Mouse (Mus musculus) CH12.LX (cell line): ENCODE measurements around the gene Tex14.

Experiments
- MYC ChIP-seq: IDR thresholded peaks from 2 replicates; pipeline ENCODE4 v1.6.1; 2011; ENCODE audit warnings: low read depth, mild to moderate bottlenecking, improper control_type of control experiment, low read length
- PAX5 ChIP-seq: IDR thresholded peaks from 2 replicates; pipeline ENCODE4 v1.6.1; 2012; ENCODE audit warnings: low read length, inconsistent platforms, mixed read lengths

DNA sequence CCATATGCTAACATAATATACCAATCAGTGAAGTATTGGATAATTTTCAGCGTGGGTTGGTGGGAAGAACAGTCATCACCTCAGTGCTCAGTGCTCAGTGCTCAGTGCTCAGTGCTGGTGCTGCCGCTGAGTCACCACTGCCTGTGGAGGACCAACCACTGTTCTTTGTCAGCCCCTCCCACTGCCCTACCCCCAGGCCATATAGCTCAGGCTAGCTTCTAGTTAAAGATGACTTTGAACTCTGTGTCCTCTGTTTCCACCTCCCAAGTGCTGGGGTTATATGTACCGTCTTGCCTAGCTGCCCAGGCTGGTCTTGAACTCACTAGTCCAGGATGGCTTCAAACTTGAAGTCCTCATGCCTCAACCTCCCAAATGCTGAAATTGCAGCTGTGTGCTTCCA lies 84.1 kb downstream of the Tex14 start:
- TF ChIP-seq PAX5 = no peak
- no peak for TF ChIP-seq MYC
